Mouse (Mus musculus): ENCODE results near the gene Scube1.

- TF ChIP-seq CTCF (IDR thresholded peaks at IDR 0.05; ENCODE audit: low read depth) (no peak), EP300 (IDR thresholded peaks at IDR 0.05; ENCODE audit: low read depth) (no peak)
These were observed 14.7 kb downstream of the Scube1 start for GRCm38 (mm10) chr15:83709889-83710774.
